Mouse (Mus musculus) hindlimb bud, embryonic 11.5 days (tissue): ENCODE data around the gene Gm21969.

Experiments used
- DNase-seq: peaks from one replicate; pipeline ENCODE4 v3.0.0-alpha.2; 2012; ENCODE audit warnings: low read depth, low spot score; ENCODE audit errors: extremely low spot score

The Gm21969 gene

DNA sequence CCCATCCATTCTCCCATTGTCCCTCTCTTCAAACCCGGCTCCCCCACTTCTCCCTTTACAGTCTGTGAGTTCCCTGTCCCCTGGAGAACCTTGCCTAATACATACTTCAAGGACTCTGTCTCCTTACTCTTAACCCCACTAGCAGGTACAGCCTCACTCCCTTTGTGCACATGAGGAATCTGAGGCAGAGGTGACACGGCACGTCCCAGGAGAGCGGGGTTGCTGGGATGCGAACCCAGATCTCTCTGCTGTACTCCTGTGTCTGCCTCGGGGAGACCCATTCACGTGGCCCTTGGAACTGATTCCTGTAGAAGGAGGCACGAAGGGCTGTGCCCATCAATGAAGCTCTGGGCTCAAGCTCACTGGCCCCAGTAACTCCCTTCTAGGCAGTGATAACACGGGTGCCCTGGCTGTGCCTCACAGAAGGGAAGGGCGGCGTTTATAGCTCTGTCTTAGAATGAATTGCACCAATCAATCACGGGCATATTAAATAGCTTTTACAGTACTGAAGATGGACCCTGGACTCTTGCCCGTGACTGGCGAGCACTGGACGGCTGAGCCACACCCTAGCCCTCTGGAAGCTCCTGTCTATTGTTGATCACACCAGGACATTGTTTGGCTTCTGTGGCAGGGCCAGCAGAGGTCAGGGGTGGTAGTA is 47.2 kb downstream of the Gm21969 start:
- DNase-seq = no peak

DNA sequence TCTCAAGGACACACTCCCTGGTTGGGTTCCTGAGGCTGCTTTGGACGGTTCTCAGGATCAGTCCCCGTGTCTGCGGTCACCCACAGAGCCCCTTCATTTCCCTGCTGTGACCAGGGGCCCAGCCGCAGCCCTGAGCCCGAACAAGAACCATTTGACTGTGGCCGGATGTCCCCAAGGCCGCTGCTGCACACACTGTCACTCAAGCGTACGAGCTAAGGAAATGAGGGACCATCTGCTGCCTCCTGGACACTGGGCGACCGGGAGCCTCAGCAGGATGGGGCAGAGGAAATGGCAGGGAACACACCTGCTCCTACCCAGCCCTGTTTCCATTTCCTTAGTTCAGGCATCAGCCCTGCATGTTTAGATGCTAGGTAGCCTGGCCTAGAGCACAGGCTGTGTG is 47.9 kb downstream of the Gm21969 start:
- DNase-seq = no peak

DNA sequence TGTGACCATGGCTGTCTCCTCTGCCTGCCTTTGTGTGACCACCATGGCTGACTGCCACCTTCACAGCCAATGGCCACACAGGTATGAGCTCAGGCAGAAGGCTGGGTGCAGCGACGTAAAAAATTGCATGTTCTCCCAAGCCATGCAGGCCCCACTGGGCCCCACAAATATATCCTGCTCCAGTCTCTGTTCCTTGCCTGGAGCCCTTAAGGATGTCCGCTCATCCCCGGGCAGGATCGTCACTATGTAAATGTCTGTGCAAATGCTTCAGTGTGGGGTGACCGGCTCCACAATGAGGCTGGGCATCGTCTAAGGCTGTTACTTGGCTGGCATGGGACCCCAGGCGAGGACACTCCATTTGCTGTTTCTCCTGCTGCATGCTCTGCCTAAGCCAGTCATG is 50.3 kb downstream of the Gm21969 start, which contains the start of gene Tas1r2:
Gene Tas1r2 (plus strand): TSS at position 301 of the 400 bp plus-strand sequence.
- DNase-seq = no peak

DNA sequence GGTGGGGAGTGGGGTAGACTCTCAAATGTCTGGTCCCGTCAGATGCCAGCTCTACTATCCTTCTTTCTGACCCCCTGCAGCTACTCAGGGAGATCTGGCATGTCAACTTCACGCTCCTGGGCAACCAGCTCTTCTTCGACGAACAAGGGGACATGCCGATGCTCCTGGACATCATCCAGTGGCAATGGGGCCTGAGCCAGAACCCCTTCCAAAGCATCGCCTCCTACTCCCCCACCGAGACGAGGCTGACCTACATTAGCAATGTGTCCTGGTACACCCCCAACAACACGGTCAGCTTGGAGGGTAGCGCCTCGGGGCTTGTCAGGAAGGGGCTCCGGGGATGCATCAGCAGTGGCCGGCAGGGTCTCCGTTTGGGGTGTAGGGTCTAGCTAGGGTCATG is 58.9 kb downstream of the Gm21969 start:
- DNase-seq = no peak

DNA sequence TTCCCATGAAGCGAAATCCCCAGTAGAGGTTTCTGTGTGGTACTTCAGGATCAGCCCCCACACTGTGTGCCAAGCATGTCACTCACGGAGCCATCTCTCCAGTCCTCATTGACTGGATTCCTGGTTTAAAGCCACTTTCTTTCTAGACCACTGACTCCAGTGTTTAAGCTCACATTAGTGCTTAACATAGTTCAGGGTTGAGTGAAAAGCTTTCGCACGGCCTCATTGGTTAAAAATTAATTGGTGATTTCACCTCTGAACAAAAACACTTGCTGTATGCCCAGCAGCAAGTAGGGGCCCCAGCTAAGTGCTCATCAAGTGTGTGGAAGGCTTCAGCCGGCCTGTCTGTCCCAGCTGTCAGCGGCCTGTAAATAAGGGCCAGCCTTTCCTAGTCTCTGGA is 64.6 kb downstream of the Gm21969 start:
- DNase-seq = no peak

DNA sequence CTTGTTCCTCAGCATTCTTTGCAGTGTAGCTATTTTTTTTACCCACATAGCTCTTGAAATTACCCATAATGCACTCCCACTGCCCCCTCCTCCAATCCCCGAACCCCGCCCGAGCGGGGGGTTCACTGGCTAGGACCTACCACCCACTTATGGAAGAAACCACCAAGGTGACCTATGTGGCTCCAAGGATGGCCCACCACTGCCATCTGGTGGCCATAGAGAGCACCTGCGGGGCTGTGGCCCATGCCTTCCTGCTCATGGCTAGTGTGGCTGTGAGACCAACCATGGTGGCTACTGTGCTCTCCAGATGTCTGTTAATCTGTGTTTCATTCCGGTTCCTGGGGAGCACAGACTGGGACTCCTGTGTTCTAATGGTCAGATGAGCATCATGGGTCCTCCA is 66.9 kb downstream of the Gm21969 start:
- DNase-seq = peak; percentile 30

DNA sequence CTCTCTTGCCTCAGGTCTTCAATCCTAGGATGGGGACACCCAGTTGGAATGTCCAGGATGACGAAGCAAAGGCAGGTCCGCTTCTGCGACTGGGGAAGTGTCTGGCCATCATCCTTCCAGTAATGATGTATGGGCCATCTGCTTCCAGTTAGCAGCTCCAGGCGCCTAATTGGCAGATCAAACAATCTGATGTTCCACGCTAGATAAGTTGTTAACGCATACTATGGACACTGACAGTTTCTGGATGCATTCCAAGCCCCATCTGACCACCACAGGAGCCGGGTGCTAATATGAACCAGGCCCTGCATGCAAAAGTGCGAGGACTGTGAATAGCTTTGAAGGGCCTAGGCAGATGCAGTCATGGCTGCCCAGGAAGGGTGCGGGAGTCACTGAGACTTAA is 72.7 kb downstream of the Gm21969 start:
- DNase-seq = no peak

DNA sequence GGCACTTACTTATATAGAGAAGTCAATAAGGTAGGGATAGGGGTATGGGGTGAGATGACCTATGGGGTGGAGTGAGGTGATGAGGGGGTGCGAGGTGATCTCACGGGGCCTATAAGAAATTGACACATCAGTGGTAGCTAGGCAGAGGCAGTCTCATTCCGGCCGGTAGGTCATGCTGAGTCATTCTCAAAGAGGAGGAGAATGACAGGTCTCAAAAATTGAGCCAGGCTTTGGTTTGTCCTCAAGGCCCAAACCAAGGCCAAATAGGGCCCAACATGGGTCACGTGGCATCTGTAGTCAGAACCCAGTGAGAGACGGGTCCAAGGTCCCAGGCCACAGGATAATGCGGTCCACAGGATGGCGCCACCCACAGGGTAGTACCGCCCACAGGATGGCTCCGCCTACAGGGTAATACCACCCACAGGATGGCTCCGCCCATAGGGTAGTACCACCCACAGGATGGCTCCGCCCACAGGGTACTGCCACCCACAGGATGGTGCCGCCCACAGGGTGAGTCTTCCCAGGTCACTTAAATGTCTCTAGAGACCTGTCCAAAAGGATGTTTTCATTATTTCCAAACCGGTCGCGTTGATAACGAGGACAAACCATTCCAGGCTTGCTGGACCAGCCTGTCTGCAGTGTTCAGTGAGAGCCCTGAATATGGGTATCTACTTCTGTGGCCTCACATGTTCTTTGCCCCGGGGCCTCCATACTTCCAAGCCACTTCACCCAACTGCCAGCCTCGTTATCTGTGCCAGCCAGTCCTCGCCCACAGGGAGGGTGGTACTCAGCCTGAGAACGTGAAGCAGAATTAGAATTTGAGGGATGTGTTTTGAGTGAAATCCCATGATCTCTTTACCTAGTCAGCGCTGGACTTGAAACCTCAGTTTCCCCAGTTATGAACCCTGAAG is 81.0 kb downstream of the Gm21969 start:
- no peak for DNase-seq

DNA sequence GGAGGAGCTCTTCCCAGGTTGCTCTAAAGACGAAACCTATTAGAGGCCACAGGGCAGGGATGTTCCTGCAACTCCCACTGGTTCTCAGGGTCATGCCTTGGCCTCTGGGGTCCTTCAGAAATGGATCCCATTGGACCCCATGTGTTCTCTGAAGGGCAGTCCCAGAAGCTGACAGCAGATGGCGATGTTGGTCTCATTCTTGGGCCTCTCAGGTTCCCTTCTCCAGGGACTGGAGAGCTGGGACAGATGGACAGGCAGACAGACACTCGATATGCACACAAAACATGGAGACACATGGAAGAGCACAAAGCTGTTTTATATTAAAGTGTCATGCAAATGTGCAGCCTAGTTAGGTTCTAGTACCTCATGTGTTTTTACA is 81.6 kb downstream of the Gm21969 start:
- DNase-seq = peak; percentile 54

DNA sequence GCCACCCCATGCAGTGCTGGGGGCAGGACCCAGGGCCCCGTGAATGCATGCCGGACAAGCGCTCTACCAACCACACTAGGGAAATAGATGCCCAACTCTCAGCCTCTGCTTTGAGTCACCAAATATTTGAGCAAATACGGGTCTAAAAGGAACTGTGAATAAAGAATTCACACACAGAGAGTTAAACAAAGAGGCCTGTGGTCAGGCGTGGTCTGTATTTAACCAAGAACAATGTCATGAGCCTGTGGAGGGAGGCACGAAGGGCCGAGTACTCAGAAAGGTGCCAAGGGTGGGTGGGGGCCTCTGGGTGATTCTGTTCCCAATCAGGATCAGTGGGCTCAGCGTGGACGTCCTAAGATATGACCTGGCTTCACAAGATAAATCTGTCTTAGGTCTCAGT is 85.1 kb downstream of the Gm21969 start:
- no peak for DNase-seq

DNA sequence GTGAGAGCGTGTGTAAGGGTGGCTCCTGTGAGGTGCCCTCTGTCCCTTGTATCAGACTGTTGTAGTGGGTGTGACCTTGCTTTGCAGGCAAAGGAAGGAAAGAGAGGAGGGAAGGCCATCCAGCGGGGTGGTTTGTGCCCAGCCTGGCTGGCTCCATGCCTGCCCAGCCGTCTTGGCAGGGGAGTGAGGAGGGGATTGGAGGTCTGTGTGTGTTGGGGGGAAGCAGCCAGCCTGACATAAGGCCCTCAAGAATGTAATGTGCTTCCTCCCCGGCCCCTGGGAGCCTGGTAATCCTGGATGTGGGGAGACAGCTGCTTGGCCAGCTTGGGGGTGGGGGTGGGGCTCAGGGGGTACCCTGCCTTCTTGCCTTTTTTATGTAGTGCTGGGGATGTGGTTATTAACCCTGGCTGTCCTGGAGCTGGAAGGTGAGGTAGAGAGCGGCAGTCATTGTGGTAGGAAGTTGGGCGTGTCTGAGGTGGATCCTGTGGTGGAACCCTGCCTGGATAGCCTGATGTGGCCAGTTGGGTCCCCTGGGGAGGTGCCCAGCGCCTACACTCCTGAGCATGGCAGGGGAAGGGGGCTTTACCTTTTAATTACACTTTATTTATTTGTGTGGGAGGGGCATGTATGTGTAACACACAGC is 86.8 kb downstream of the Gm21969 start:
- DNase-seq = no peak

DNA sequence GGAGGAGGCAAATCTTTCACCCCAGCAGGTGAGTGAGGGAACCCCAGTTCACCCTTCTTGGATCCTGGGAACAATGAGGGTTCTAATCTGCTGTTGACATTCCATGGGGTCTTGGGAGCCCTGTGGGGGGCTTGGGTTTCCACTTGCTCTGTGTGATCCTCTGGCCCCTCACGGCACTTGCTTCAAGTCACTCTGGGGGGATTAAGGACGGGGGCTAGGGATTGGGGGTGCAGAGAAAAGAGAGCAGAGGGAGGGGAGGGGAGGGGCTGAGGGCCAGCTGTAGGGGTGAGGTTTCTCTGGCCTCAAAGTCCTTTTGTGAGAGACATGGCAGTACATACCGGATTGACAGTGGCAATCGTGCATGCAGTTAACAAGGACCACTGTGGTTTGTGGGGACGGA is 90.3 kb downstream of the Gm21969 start:
- DNase-seq = no peak

DNA sequence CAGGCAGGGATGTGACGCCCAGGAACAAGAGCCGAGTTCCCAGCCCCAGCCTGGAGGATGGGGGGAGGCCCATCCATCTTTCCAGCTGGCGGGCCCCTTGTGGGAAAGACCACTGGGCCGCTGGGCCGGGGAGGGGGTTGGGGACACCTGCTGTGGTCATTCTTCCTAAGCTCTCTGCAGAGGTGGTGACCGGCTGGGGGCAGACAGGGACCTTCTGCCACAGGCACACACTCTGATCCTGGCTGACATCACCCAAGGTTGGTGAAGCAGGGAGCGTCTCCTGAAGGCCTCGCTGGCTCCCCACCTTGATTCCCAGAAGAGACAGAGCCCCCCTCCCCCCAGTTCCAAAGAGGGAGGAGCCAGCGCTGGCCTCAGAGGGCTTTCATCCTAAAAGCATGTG is 94.8 kb downstream of the Gm21969 start:
- DNase-seq = no peak

DNA sequence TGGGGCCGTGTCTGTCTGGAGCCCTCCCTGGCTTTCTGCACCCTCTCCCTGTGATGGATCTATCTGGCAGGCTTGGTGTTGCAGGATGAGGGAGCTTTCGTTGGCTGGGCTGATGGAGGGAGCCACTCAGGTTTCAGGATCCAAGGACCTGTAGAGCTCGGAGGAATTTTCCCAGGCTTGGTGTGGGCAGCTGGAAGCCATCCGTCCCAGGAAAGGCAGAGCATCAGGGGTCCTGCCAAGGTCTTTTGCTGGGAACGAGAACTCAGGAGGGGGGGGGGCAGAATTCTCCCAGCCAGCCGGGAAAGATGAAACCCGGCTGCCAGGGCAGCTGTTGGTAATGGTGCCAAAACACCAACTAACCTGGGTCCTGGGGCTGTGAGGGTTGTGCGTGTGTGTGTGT is 95.6 kb downstream of the Gm21969 start:
- DNase-seq = no peak

DNA sequence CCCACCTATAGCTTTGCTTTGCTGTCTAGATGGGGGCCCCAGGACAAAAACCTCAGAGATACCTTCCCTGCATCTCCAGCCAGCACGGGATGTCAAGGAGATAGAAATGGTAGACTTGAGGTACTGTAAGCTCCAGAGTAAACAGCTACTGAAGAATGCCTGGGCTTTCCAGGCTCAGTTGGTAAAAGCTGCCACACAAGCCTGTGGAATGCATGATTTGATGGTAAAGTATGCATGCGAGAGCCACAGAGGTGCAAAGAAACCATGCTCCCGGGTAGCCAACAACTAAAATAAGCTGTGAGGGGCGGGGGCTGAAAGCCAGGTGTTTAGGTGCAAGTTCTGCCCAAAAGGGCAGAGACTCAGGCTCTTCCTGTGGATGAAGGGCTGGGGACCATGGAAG is 99.9 kb downstream of the Gm21969 start:
- DNase-seq = no peak

DNA sequence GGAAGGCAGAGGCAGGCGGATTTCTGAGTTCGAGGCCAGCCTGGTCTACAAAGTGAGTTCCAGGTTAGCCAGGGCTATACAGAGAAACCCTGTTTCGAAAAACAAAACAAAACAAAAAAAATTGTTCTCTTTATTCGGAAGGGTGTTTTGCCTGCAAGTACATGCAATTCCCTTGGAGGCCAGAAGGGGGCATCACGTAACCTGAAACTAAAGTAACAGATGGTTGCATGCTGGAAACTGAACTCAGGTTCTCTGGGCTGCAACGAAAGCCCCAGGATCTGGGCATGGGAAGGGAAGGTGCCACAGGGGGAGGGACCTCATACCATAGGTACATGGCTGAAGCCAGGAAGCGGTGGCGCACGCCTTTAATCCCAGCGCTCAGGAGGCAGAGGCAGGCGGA is 100.5 kb downstream of the Gm21969 start:
- no peak for DNase-seq

DNA sequence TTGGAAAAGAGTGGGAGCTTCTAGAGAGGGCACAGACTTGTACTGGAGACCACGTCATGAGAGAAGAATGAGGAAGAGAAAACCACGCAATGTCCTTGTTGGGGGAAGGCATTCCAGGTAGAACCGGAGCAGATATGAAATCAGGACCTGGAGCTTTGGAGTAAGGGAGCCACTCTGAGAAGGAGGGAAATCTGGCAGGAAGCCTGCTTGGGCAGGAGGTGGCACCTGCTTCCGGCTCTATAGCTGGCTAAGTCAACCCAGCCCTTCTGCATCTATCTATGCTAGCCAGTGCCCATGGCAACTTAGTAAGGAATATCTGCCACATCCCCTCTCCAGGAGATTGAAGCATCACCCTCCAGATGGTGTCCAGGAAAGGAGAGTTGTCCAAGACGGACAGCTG is 103.0 kb downstream of the Gm21969 start:
- no peak for DNase-seq

DNA sequence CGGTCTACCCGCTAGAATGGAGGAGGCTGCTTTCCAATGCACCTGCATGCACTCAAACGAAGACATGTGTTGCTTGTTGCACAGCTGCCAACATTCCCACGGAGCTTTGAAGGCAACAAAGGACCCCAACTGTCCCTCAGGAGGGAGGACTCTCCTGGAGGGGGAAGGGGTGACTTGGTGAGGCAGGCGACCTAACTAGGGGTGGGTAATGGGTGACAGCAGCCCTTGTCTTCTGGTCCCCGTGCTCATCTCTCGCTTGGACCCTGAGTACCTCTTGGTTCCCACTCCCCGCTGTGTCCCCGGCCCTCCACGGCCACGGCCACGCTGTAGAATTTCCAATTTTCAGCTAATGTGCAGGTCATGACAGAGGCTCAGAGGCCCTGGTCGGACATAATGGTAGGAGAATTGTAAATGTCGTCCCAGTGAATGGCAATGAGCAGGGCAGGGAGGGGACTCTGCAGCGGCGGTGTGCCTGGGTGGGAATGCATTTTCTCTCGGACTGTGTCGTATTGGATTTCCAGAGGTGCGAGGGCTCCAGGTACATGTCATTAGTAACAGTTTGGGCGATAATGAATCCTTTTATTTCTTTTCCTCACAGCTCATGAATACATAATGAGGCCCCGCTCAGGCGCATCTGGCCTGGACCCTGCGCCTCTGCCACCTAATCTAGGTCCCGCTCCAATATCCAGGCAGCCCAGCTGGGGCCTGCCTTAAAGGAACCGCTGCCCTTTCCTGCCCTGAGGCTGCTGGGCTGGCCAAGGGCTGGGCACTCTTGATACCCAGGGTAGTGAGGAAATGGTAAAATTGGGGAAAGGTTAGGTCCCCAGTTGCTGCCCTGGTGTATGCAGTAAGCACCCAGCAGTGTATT is 107.7 kb downstream of the Gm21969 start:
- no peak for DNase-seq
